Mouse (Mus musculus): ENCODE measurements around the gene Olfr1344. TPM values are rescaled to one million over a fixed set of nuclear protein-coding genes. Genes with fewer than 3 reads are reported as not detected.

Olfr1344 gene
- 0.47 and 5.2 TPM in 2 replicates for total RNA-seq (2014; rRNA removed)
- polyA plus RNA-seq (2015; fragmentation: Nextera tagmentation; extraction: Ambion mirVana) = 0.28 and 0.36 TPM in 2 replicates

- H3K27ac ChIP-seq (ENCODE audit: low read depth, low read length) = no peak within 1 kb of the TSS
- no peak for TF ChIP-seq CTCF (IDR thresholded peaks at IDR 0.05)
- no peak within 1 kb of the TSS for H3K4me2 ChIP-seq (ENCODE audit: low read depth, low read length, poor library complexity, severe bottlenecking)
- no peaks in the 10 kb centered on the region for H3K4me1 ChIP-seq (ENCODE audit: insufficient read depth, low read length)
- H3K9me3 ChIP-seq (ENCODE audit: low read length) = no peaks in the 10 kb centered on the region
- ATAC-seq (ENCODE audit: low FRiP score) = no peak
- H3K36me3 ChIP-seq (ENCODE audit: insufficient read depth, low read length) = no peaks in the 10 kb centered on the region
- no peak for DNase-seq (ENCODE audit: low spot score)
- H3K4me3 ChIP-seq (ENCODE audit: low read depth, low read length) = no peak within 1 kb of the TSS
- H3K27me3 ChIP-seq (ENCODE audit: insufficient read depth, low read length) = no peaks in the 10 kb centered on the region
- 82% methylated on average over 3 of the region's 3 CpGs for WGBS
- no peak within 1 kb of the TSS for H3K9ac ChIP-seq (replicated peaks; ENCODE audit: low read length, poor library complexity, severe bottlenecking)
Observed at GRCm38 (mm10) chr7:6438388-6438787, at the start of gene Olfr1344. TSS of gene Olfr1344 (plus strand) at chr7:6438688.

DNA sequence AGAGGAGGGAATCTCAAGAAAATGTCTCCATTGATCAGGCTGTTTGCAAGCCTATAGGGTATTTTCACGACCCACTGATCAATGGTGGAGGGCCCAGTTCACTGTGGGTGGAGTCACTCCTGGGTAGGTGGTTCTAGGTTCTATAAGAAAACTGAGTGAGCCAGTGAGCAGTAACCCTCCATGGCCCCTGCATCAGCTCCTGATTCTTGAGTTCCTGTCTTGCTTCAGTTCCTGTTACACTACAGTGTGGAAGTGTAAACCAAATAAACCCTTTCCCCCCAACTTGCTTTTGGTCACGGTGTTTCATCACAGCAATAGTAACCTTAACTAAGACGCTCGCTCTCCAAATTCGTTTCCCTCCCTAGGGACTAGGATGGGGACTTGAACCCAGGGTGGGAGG lies 49.5 kb upstream of the Olfr1344 start:
- H3K4me2 ChIP-seq (ENCODE audit: low read depth, low read length, poor library complexity, severe bottlenecking) = no peak overlapping the region
- ATAC-seq (ENCODE audit: low FRiP score) (no peak), DNase-seq (ENCODE audit: low spot score) (no peak)
- H3K27me3 ChIP-seq (ENCODE audit: insufficient read depth, low read length) = no peaks in the 10 kb centered on the region
- 88% methylated on average over 5 of the region's 5 CpGs for WGBS
- no peak for TF ChIP-seq CTCF (IDR thresholded peaks at IDR 0.05)
- peaks cover 42% of the 10 kb centered on the region for H3K36me3 ChIP-seq (ENCODE audit: insufficient read depth, low read length)
- no peak overlapping the region for H3K4me3 ChIP-seq (ENCODE audit: low read depth, low read length)
- no peak overlapping the region for H3K9ac ChIP-seq (replicated peaks; ENCODE audit: low read length, poor library complexity, severe bottlenecking)
- H3K9me3 ChIP-seq (ENCODE audit: low read length) = no peaks in the 10 kb centered on the region
- no peak overlapping the region for H3K27ac ChIP-seq (ENCODE audit: low read depth, low read length)
- peaks cover 2% of the 10 kb centered on the region for H3K4me1 ChIP-seq (ENCODE audit: insufficient read depth, low read length)

GRCm38 (mm10) chr7:6389449-6389848 lies 49.0 kb upstream of the Olfr1344 start:
- TF ChIP-seq CTCF (IDR thresholded peaks at IDR 0.05) = no peak
- no peak overlapping the region for H3K4me3 ChIP-seq (ENCODE audit: low read depth, low read length)
- H3K4me2 ChIP-seq (ENCODE audit: low read depth, low read length, poor library complexity, severe bottlenecking) = no peak overlapping the region
- no peaks in the 10 kb centered on the region for H3K9me3 ChIP-seq (ENCODE audit: low read length)
- peaks cover 44% of the 10 kb centered on the region for H3K36me3 ChIP-seq (ENCODE audit: insufficient read depth, low read length)
- H3K27me3 ChIP-seq (ENCODE audit: insufficient read depth, low read length) = no peaks in the 10 kb centered on the region
- H3K9ac ChIP-seq (replicated peaks; ENCODE audit: low read length, poor library complexity, severe bottlenecking) = no peak overlapping the region
- 74% methylated on average over 5 of the region's 5 CpGs for WGBS
- H3K4me1 ChIP-seq (ENCODE audit: insufficient read depth, low read length) = no peaks in the 10 kb centered on the region
- DNase-seq (ENCODE audit: low spot score) = no peak
- ATAC-seq (ENCODE audit: low FRiP score) = no peak
- no peak overlapping the region for H3K27ac ChIP-seq (ENCODE audit: low read depth, low read length)

DNA sequence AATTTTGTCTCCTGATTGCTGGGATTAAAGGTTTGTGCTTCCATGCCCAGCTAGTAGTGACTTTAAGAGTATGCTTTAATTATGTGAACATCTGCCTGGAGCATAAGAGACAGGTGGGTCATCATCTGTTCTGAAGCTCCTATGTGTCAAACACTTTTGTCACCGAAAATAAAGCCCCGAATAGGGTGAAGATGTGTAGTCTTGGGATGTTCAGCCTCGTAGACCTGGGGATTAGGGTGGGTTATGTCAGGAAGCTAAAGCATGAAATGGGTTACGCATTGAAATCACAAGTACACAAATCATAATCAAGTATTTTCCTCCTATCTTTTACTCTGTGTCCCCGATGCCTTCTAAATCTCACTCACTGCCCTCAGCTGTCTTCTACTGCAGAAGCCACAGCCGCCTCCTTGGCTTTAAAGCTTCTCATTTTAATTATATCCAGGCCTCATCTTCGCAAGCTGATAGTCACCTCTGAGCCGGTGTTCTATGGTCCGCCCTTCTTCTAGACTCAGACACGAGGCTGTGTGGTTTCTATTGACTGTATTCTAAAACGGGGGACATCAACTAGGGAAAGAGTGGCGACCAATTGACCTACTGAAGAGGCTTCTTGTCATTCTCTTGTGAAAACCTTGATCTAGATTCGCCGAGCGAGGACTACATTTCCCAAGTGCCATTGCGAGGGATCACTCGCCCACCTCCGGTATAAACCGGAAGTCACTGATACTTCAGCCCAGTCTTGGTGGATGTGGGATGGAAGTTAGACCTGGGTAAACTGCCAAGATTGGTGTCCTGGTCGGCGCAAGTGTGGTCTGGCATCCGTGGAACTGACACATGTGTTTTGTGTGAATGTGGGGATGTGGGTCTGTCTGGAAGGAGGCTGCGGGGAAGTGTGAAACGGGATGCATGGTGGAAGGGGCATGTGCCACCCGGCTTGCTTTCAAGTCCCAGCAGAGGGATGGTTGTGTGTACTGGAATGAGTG lies 40.2 kb upstream of the Olfr1344 start, which contains the start of gene Smim17:
Smim17 (plus strand) TSS at position 720 of the 980 bp plus-strand sequence.
- H3K27me3 ChIP-seq (ENCODE audit: insufficient read depth, low read length) = no peaks in the 10 kb centered on the region
- H3K27ac ChIP-seq (ENCODE audit: low read depth, low read length) = peak within 1 kb of the TSS; percentile 57

GRCm38 (mm10) chr7:6410043-6410442 lies 28.4 kb upstream of the Olfr1344 start, which contains the start of gene Gm20715:
TSS of gene Gm20715 (plus strand) at chr7:6410277.
- WGBS = 4% methylated on average over 17 of the region's 17 CpGs
- Histone ChIP-seq H3K36me3 (ENCODE audit: insufficient read depth, low read length) (no peaks in the 10 kb centered on the region), H3K4me1 (ENCODE audit: insufficient read depth, low read length) (no peaks in the 10 kb centered on the region), H3K4me2 (ENCODE audit: low read depth, low read length, poor library complexity, severe bottlenecking) (no peak within 1 kb of the TSS), H3K9me3 (ENCODE audit: low read length) (no peaks in the 10 kb centered on the region), H3K27me3 (ENCODE audit: insufficient read depth, low read length) (no peaks in the 10 kb centered on the region), H3K9ac (replicated peaks; ENCODE audit: low read length, poor library complexity, severe bottlenecking) (no peak within 1 kb of the TSS), H3K4me3 (ENCODE audit: low read depth, low read length) (no peak within 1 kb of the TSS), H3K27ac (ENCODE audit: low read depth, low read length) (no peak within 1 kb of the TSS)
- TF ChIP-seq CTCF (IDR thresholded peaks at IDR 0.05) = no peak
- DNase-seq (ENCODE audit: low spot score) (peak; percentile 89), ATAC-seq (ENCODE audit: low FRiP score) (peak; percentile 53; the same call in 1 of the 2 replicates)

More for the DNA sequence above, 40.2 kb upstream of the Olfr1344 start, which contains the start of gene Smim17:
- no peaks in the 10 kb centered on the region for H3K9me3 ChIP-seq (ENCODE audit: low read length)
- peaks cover 17% of the 10 kb centered on the region; the same call in 1 of the 2 replicates for H3K36me3 ChIP-seq (ENCODE audit: insufficient read depth, low read length)
- DNase-seq (ENCODE audit: low spot score) (peak; percentile 80), ATAC-seq (ENCODE audit: low FRiP score) (peak; percentile 92)
- H3K4me2 ChIP-seq (ENCODE audit: low read depth, low read length, poor library complexity, severe bottlenecking) = peak within 1 kb of the TSS; percentile 75
- H3K9ac ChIP-seq (replicated peaks; ENCODE audit: low read length, poor library complexity, severe bottlenecking) = peak within 1 kb of the TSS; percentile 59; the same call in 1 of the 2 replicates
- TF ChIP-seq CTCF (IDR thresholded peaks at IDR 0.05) = no peak
- H3K4me1 ChIP-seq (ENCODE audit: insufficient read depth, low read length) = no peaks in the 10 kb centered on the region; the same call in 1 of the 2 replicates
- 25% methylated on average over 25 of the region's 25 CpGs for WGBS
- peak within 1 kb of the TSS; percentile 45 for H3K4me3 ChIP-seq (ENCODE audit: low read depth, low read length)

Data from midbrain, postnatal 0 days (tissue).